Mouse (Mus musculus) forebrain, postnatal 0 days (tissue): ENCODE measurements at regions not wholly inside any gene's neighbourhood (a gene's known extent, or its start where the extent isn't known, plus 50 kb on each side); places are given as distances from the start of the nearest gene placed in this dataset.

Source experiments
- ATAC-seq: fragments of 200-750 bp; cut with Nextera tagmentation; 2 replicates; pipeline ENCODE4 v1.8.0; 2017; ENCODE audit warnings: mild to moderate bottlenecking, moderate library complexity
- DNase-seq: peaks from one replicate; pipeline ENCODE4 v3.0.0-alpha.2; 2015
- H3K27ac ChIP-seq: fragments of 300-500 bp; sonication (generic); 2 replicates; pipeline ENCODE4 v1.5.1; 2014; ENCODE audit warnings: low read depth, mild to moderate bottlenecking, antibody characterized with exemption, low read length, moderate library complexity, mixed read lengths
- H3K27me3 ChIP-seq: fragments of 300-500 bp; sonication (generic); 2 replicates; pipeline ENCODE4 v1.6.1; 2014; ENCODE audit warnings: mild to moderate bottlenecking, low read length, mixed read lengths; ENCODE audit not compliant: insufficient read depth
- H3K36me3 ChIP-seq: fragments of 300-500 bp; sonication (generic); 2 replicates; pipeline ENCODE4 v1.6.1; 2014; ENCODE audit warnings: mild to moderate bottlenecking, moderate library complexity; ENCODE audit not compliant: insufficient read depth
- H3K4me1 ChIP-seq: fragments of 300-500 bp; sonication (generic); 2 replicates; pipeline ENCODE4 v1.6.1; 2014; ENCODE audit warnings: antibody characterized with exemption; ENCODE audit not compliant: insufficient read depth
- H3K4me2 ChIP-seq: fragments of 300-500 bp; sonication (generic); 2 replicates; pipeline ENCODE4 v1.6.1; 2014; ENCODE audit warnings: low read depth, mild to moderate bottlenecking, moderate library complexity
- H3K4me3 ChIP-seq: fragments of 300-500 bp; sonication (generic); 2 replicates; pipeline ENCODE4 v1.5.1; 2014; ENCODE audit warnings: low read depth, low read length, mixed read lengths
- H3K9ac ChIP-seq: fragments of 300-500 bp; sonication (generic); 2 replicates; pipeline ENCODE4 v1.6.1; 2014; ENCODE audit warnings: mild to moderate bottlenecking
- H3K9me3 ChIP-seq: fragments of 300-500 bp; sonication (generic); 2 replicates; pipeline ENCODE4 v1.6.1; 2016; ENCODE audit warnings: low read length
- CTCF ChIP-seq: sonication (generic); IDR thresholded peaks from 2 replicates; pipeline ENCODE4 v1.5.1; 2016; ENCODE audit warnings: antibody characterized with exemption, control low read depth, low read depth
- WGBS: fragments of 180-500 bp; shearing (Covaris S2); extraction: QIAGEN DNeasy Blood & Tissue Kit; methylation state at CpG from one replicate; pipeline ENCODE4 v1.1.7; 2014; 5-methylcytosine and 5-hydroxymethylcytosine counted together

GRCm38 (mm10) chr13:107495161-107495732 lies 473.3 kb upstream of the Kif2a start:
- Histone ChIP-seq H3K9ac (no peak overlapping the region), H3K27ac (no peak overlapping the region), H3K4me1 (peaks cover 5% of the 10 kb centered on the region; the same call in 1 of the 2 replicates), H3K4me3 (no peak overlapping the region), H3K36me3 (no peaks in the 10 kb centered on the region), H3K9me3 (no peaks in the 10 kb centered on the region), H3K27me3 (no peaks in the 10 kb centered on the region), H3K4me2 (no peak overlapping the region)
- no peak for DNase-seq
- no peak for TF ChIP-seq CTCF
- 49% methylated on average over 6 of the region's 6 CpGs for WGBS
- no peak for ATAC-seq

- Histone ChIP-seq H3K4me3 (no peak overlapping the region), H3K9me3 (no peaks in the 10 kb centered on the region), H3K27me3 (no peaks in the 10 kb centered on the region), H3K4me2 (peak overlapping the region; percentile 35), H3K9ac (no peak overlapping the region), H3K4me1 (peaks cover 5% of the 10 kb centered on the region; the same call in 1 of the 2 replicates), H3K27ac (no peak overlapping the region), H3K36me3 (no peaks in the 10 kb centered on the region)
- no peak for TF ChIP-seq CTCF
- ATAC-seq (peak; percentile 84), DNase-seq (peak; percentile 91)
- 38% methylated on average over 13 of the region's 13 CpGs for WGBS
Measured at GRCm38 (mm10) chr13:107493765-107494164, 471.8 kb upstream of the Kif2a start.

GRCm38 (mm10) chr13:107492448-107492847 lies 470.5 kb upstream of the Kif2a start:
- no peaks in the 10 kb centered on the region for H3K36me3 ChIP-seq
- no peak for DNase-seq
- no peaks in the 10 kb centered on the region for H3K9me3 ChIP-seq
- H3K4me3 ChIP-seq: no peak overlapping the region
- no peak overlapping the region for H3K27ac ChIP-seq
- no peak overlapping the region for H3K4me2 ChIP-seq
- WGBS: 91% methylated on average over 4 of the region's 4 CpGs
- H3K9ac ChIP-seq: no peak overlapping the region
- no peak for ATAC-seq
- peaks cover 5% of the 10 kb centered on the region; the same call in 1 of the 2 replicates for H3K4me1 ChIP-seq
- no peaks in the 10 kb centered on the region for H3K27me3 ChIP-seq
- no peak for TF ChIP-seq CTCF

- peaks cover 5% of the 10 kb centered on the region; the same call in 1 of the 2 replicates for H3K4me1 ChIP-seq
- no peak for TF ChIP-seq CTCF
- no peaks in the 10 kb centered on the region for H3K36me3 ChIP-seq
- WGBS: 16% methylated on average over 7 of the region's 7 CpGs
- H3K9me3 ChIP-seq: no peaks in the 10 kb centered on the region
- DNase-seq (no peak), ATAC-seq (peak; percentile 66)
- H3K9ac ChIP-seq: 0 out of 2 replicates have a peak overlapping the region, but pooled peaks have one; percentile 10
- H3K27ac ChIP-seq: peak overlapping the region; percentile 29; the same call in 1 of the 2 replicates
- no peak overlapping the region for H3K4me2 ChIP-seq
- H3K4me3 ChIP-seq: no peak overlapping the region
- no peaks in the 10 kb centered on the region for H3K27me3 ChIP-seq
Measured at GRCm38 (mm10) chr13:107491423-107491822, 469.5 kb upstream of the Kif2a start.

- Histone ChIP-seq H3K4me1 (peaks cover 8% of the 10 kb centered on the region; the same call in 1 of the 2 replicates), H3K36me3 (no peaks in the 10 kb centered on the region), H3K27ac (no peak overlapping the region), H3K4me3 (no peak overlapping the region), H3K27me3 (no peaks in the 10 kb centered on the region), H3K9me3 (no peaks in the 10 kb centered on the region), H3K4me2 (no peak overlapping the region), H3K9ac (no peak overlapping the region)
- peak; percentile 18; the same call in 1 of the 2 replicates for ATAC-seq
- no peak for TF ChIP-seq CTCF
- 77% methylated on average over 4 of the region's 4 CpGs for WGBS
- DNase-seq: no peak
Measured at GRCm38 (mm10) chr13:107485400-107486017, 463.6 kb upstream of the Kif2a start.

GRCm38 (mm10) chr13:107484630-107484998 lies 462.7 kb upstream of the Kif2a start:
- Histone ChIP-seq H3K9me3 (no peaks in the 10 kb centered on the region), H3K27ac (no peak overlapping the region), H3K4me2 (no peak overlapping the region), H3K4me1 (peaks cover 8% of the 10 kb centered on the region; the same call in 1 of the 2 replicates), H3K36me3 (no peaks in the 10 kb centered on the region), H3K9ac (no peak overlapping the region), H3K27me3 (no peaks in the 10 kb centered on the region), H3K4me3 (no peak overlapping the region)
- ATAC-seq: no peak
- TF ChIP-seq CTCF: no peak
- WGBS: 32% methylated on average over 6 of the region's 6 CpGs
- no peak for DNase-seq

GRCm38 (mm10) chr13:107483967-107484629 lies 462.2 kb upstream of the Kif2a start:
- Histone ChIP-seq H3K36me3 (no peaks in the 10 kb centered on the region), H3K4me3 (no peak overlapping the region), H3K27me3 (no peaks in the 10 kb centered on the region), H3K4me2 (no peak overlapping the region), H3K9me3 (no peaks in the 10 kb centered on the region), H3K27ac (no peak overlapping the region), H3K4me1 (peaks cover 8% of the 10 kb centered on the region; the same call in 1 of the 2 replicates), H3K9ac (no peak overlapping the region)
- ATAC-seq (peak; percentile 40; the same call in 1 of the 2 replicates), DNase-seq (no peak)
- WGBS: 17% methylated on average over 12 of the region's 12 CpGs
- TF ChIP-seq CTCF: no peak
